Mouse (Mus musculus): ENCODE results near the gene Traf4. TPM values are rescaled to one million over a fixed set of nuclear protein-coding genes. Genes with fewer than 3 reads are reported as not detected.

Gene Traf4
- polyA plus RNA-seq, 1 experiment from 2014 or later: 126 TPM

DNA sequence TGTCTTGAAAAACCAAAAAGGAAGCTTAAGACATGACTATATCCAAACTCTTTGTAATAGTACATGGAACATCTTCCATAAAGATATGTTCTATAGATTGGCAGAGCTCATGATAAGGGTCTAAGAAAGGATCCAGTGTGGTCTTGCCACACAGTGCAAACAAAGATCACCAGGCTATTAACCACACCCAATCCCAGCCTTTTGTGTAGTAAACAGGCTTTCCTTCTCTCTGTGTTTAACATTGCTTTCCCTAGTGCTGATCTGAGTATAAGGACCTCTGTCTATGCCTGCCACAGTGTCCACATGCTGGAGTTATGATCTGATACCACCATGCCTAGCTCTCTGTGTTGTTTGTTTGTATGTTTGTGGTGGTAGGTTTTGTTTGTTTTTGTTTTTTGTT lies 41.6 kb downstream of the Traf4 start:
- no peaks in the 10 kb centered on the region for H3K27me3 ChIP-seq
- no peaks in the 10 kb centered on the region for H3K36me3 ChIP-seq
- H3K9me3 ChIP-seq: no peaks in the 10 kb centered on the region
- no peak for ATAC-seq (ENCODE audit: low FRiP score, low read depth)
- no peak overlapping the region for H3K4me2 ChIP-seq (replicated peaks)
- H3K27ac ChIP-seq (replicated peaks): no peak overlapping the region
- no peak overlapping the region for H3K4me3 ChIP-seq
- H3K4me1 ChIP-seq: peaks cover 15% of the 10 kb centered on the region; the same call in 1 of the 2 replicates
- no peak overlapping the region for H3K9ac ChIP-seq (replicated peaks)

DNA sequence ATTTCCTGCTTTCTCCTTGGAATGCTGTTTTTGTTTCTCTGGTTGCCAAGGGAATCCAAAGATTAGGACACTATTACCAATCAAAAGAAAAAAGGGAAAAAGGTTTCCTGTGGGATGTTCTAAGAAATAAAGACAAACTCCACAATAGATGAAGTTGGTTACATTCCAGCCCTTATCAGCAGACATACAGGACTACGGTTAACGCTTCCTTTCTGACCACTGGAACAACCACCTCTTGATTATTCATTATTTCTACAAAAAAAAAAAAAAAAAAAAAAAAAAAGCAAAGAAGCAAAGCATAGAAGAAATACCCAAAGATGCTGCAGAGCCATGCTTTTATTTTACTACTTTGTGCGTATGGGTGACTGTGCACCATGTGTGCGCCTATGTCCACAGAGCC lies 42.6 kb downstream of the Traf4 start:
- H3K4me3 ChIP-seq: no peak overlapping the region
- no peak overlapping the region for H3K4me2 ChIP-seq (replicated peaks)
- no peak overlapping the region for H3K9ac ChIP-seq (replicated peaks)
- no peaks in the 10 kb centered on the region for H3K36me3 ChIP-seq
- no peak overlapping the region for H3K27ac ChIP-seq (replicated peaks)
- H3K9me3 ChIP-seq: no peaks in the 10 kb centered on the region
- WGBS: 93% methylated on average over 4 of the region's 4 CpGs
- ATAC-seq (ENCODE audit: low FRiP score, low read depth): no peak
- peaks cover 17% of the 10 kb centered on the region; the same call in 1 of the 2 replicates for H3K4me1 ChIP-seq
- H3K27me3 ChIP-seq: no peaks in the 10 kb centered on the region

DNA sequence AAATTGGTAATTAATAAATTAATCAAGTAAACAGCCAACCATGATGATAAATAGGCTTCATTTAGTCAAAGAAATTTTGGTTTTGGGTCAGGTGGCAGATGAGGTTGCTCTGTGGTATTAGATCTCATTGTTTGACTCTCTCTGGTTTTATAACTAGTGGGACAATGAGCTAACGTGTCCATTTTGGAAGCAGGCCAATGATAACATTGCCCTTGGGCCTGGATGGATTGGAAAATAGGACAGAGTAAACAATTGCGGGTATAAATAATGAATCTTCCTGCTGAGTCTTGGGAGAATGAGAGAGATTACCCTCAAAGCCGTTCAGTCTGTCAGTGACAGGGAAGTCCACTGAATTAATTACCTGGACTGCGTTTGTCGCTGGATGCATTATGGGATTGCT lies 44.2 kb downstream of the Traf4 start:
- no peak overlapping the region for H3K9ac ChIP-seq (replicated peaks)
- H3K27ac ChIP-seq (replicated peaks): no peak overlapping the region
- no peaks in the 10 kb centered on the region for H3K9me3 ChIP-seq
- H3K4me2 ChIP-seq (replicated peaks): no peak overlapping the region
- no peak overlapping the region for H3K4me3 ChIP-seq
- WGBS: 55% methylated on average over 5 of the region's 5 CpGs
- H3K27me3 ChIP-seq: no peaks in the 10 kb centered on the region
- no peaks in the 10 kb centered on the region for H3K36me3 ChIP-seq
- ATAC-seq (ENCODE audit: low FRiP score, low read depth): no peak
- H3K4me1 ChIP-seq: peaks cover 25% of the 10 kb centered on the region

DNA sequence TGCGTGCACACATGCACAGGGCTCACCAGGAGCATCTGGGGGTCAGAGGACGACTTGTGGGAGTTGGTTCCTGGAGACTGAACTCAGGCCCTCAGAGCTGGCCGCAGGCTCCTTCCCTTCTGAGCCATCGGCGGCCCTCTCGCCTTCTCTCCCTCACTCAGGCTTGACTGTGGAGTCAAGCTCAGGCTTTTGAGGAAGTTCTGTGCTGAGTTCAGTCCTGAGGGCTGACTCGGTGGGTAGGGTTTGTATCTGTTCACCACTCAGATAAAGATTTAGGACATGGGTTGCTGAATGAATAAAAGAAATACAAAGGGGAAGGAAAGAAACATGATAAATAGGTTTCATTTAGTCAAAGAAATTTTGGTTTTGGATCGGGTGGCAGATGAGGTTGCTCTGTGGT lies 45.5 kb downstream of the Traf4 start:
- no peaks in the 10 kb centered on the region for H3K27me3 ChIP-seq
- H3K36me3 ChIP-seq: no peaks in the 10 kb centered on the region
- H3K9me3 ChIP-seq: no peaks in the 10 kb centered on the region
- no peak overlapping the region for H3K4me3 ChIP-seq
- H3K4me1 ChIP-seq: peaks cover 22% of the 10 kb centered on the region
- 84% methylated on average over 8 of the region's 8 CpGs for WGBS
- no peak overlapping the region for H3K4me2 ChIP-seq (replicated peaks)
- H3K9ac ChIP-seq (replicated peaks): no peak overlapping the region
- no peak overlapping the region for H3K27ac ChIP-seq (replicated peaks)
- no peak for ATAC-seq (ENCODE audit: low FRiP score, low read depth)

DNA sequence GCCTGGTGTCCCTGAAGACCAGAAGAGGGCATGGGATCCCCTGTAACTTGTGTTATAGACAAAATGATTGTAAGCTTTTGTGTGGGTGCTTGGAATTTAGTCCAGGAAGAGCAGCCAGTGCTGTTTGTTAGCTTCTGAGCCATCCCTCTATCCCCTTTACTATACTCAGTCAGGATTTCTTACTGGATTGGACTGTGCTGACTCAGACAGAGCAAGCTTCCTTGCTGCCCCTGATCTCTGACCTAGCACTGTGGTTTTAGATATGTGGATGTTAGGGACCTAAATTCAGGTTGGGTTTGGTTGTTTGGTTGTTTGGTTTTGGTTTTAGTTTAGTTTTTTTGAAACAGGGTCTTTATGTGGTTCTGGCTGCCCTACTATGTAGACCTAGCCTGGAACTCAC lies 46.9 kb downstream of the Traf4 start:
- H3K27ac ChIP-seq (replicated peaks): no peak overlapping the region
- H3K4me1 ChIP-seq: peaks cover 32% of the 10 kb centered on the region
- no peaks in the 10 kb centered on the region for H3K36me3 ChIP-seq
- H3K27me3 ChIP-seq: no peaks in the 10 kb centered on the region
- no peak overlapping the region for H3K9ac ChIP-seq (replicated peaks)
- no peak overlapping the region for H3K4me2 ChIP-seq (replicated peaks)
- no peak overlapping the region for H3K4me3 ChIP-seq
- no peaks in the 10 kb centered on the region for H3K9me3 ChIP-seq
- no peak for ATAC-seq (ENCODE audit: low FRiP score, low read depth)

DNA sequence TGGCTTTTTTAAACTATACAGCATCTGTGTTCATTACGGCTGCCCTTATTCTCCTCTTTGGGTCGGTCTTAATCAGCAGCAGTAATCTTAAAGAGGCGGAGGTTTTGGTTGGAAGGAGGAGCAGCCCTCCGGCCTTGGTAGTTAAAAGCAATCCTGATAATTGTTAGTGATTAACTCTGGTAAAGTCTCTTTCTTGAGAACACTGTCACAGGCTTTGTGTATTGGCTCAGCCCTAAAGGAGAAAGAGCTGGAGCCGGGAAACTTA lies 49.3 kb downstream of the Traf4 start:
- peak overlapping the region; percentile 86 for H3K27ac ChIP-seq (replicated peaks)
- H3K4me3 ChIP-seq: peak overlapping the region; percentile 65
- no peak for ATAC-seq (ENCODE audit: low FRiP score, low read depth)
- no peaks in the 10 kb centered on the region for H3K9me3 ChIP-seq
- H3K4me1 ChIP-seq: peaks cover 36% of the 10 kb centered on the region
- 8% methylated on average over 5 of the region's 5 CpGs for WGBS
- no peaks in the 10 kb centered on the region for H3K27me3 ChIP-seq
- peak overlapping the region; percentile 62 for H3K4me2 ChIP-seq (replicated peaks)
- H3K36me3 ChIP-seq: no peaks in the 10 kb centered on the region
- H3K9ac ChIP-seq (replicated peaks): peak overlapping the region; percentile 81

DNA sequence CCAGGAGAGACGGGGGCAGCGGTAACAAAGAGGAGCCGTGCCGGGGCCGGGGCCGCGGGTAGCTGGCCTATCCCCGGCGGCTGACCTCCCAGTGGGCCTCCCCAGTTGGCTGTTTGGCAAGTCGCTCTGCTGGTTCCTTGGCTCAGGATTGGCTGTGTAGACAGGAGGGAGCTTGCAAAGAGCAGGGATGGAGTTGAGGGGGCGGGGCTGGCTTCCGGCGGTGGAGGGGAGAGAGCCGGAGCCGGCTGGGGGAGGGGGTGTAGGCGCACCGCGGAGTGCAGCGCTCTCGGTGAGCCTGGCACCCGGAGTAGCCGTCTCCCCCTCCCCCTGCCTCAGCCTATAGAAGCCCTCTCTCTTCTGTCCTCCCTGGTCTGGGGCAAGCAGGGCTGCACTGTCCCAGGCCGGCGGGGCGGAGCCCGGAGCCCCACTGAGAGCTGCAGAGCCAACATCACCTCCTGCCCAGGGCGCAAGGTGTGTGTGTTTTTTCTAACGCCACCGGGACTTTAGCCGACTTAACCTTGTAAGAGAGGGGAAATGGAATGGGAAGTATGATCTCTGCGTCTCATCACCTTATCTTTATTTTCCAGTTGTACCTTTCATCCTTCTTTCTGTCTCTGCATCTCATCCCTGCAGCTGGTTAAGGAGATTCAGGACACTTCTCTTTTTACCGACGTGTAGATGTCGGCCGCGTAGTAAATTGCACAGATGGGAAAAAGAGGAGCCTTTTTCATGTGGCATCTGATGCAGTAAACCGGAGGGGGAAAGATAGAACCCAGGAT lies 49.8 kb downstream of the Traf4 start:
- peak overlapping the region; percentile 65 for H3K4me3 ChIP-seq
- H3K4me2 ChIP-seq (replicated peaks): peak overlapping the region; percentile 62
- peaks cover 35% of the 10 kb centered on the region for H3K4me1 ChIP-seq
- peak overlapping the region; percentile 86 for H3K27ac ChIP-seq (replicated peaks)
- no peaks in the 10 kb centered on the region for H3K36me3 ChIP-seq
- 1% methylated on average over 28 of the region's 37 CpGs for WGBS
- no peaks in the 10 kb centered on the region for H3K27me3 ChIP-seq
- peak; percentile 99 for ATAC-seq (ENCODE audit: low FRiP score, low read depth)
- H3K9me3 ChIP-seq: no peaks in the 10 kb centered on the region
- peak overlapping the region; percentile 81 for H3K9ac ChIP-seq (replicated peaks)

DNA sequence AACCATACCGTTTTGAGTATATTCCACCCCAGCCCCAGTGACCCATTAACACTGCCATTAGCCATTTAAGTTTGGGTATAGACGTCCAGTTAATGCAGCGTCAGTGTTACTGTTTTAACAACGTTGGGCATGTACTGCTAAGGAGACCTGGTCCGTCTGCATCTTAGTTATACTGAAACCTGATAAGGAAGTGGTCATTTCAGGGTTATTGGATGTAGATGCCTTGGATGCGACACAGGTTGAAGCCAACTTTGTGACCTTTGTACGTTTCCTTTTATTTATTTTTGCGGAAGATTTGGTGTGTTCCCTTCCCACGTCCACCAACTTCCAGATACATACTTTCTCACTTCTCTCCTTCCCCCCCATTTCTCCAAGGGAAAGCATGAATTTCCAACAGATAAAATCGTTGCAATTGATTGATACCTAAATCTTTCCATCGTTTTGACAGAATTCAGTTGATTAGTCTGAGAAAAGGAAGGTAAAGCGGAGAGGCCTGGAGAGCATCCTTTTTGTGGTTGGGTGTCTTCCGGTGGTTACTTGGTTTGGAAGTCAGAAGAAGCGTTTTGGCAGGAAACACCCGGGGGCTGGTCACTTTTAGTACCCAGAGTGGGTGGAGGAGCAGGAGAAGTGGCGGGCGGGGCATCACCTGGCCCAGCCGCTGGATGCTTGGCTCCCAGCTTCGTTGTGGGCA lies 50.6 kb downstream of the Traf4 start:
- WGBS: 12% methylated on average over 19 of the region's 19 CpGs
- Histone ChIP-seq H3K27ac (replicated peaks) (peak overlapping the region; percentile 86), H3K4me1 (peaks cover 30% of the 10 kb centered on the region), H3K9ac (replicated peaks) (peak overlapping the region; percentile 81), H3K27me3 (no peaks in the 10 kb centered on the region), H3K4me3 (peak overlapping the region; percentile 65), H3K36me3 (no peaks in the 10 kb centered on the region), H3K4me2 (replicated peaks) (peak overlapping the region; percentile 62), H3K9me3 (no peaks in the 10 kb centered on the region)
- no peak for ATAC-seq (ENCODE audit: low FRiP score, low read depth)

DNA sequence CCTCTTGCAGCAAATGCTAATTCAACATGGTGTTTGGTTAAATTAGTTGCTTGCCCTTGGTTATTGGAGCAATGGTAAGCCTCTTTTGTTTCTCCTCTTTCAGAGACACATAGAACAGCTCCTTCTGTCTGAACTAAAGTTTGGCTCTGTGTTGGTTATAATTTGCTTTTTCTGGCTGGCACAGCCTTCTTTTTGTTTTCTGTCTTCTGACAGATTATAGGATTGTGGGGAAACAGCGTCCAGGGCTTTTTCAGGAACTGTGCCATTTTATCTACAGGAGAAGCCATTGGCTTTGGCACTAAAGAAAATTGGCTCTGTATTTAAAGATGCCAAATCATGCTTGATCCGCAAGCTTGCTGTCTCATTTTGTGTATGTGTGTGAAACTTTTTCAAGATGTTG lies 51.8 kb downstream of the Traf4 start:
- Histone ChIP-seq H3K9ac (replicated peaks) (no peak overlapping the region), H3K4me3 (no peak overlapping the region), H3K36me3 (no peaks in the 10 kb centered on the region), H3K9me3 (no peaks in the 10 kb centered on the region), H3K4me1 (peaks cover 30% of the 10 kb centered on the region), H3K4me2 (replicated peaks) (no peak overlapping the region), H3K27me3 (no peaks in the 10 kb centered on the region), H3K27ac (replicated peaks) (no peak overlapping the region; the same call in 1 of the 2 replicates)
- 82% methylated on average over 2 of the region's 2 CpGs for WGBS
- no peak for ATAC-seq (ENCODE audit: low FRiP score, low read depth)

Small RNA genes lying within 50 kb of the gene (microRNA-seq; reads per million reads assigned to microRNA genes)
- 0.70 reads per million for gene Mir7653

Other genes with a start within 250 kb of the Traf4 start
- gene Sez6, start 234.8 kb downstream of the Traf4 start, polyA plus RNA-seq (2016; fragmentation: Nextera tagmentation; extraction: Ambion mirVana): 39.5 and 40.3 TPM in 2 replicates
- 30.8 and 31.0 TPM in 2 replicates for gene Phf12, start 182.8 kb downstream of the Traf4 start, polyA plus RNA-seq (2016; fragmentation: Nextera tagmentation; extraction: Ambion mirVana)
- gene Dhrs13, start 133.3 kb downstream of the Traf4 start, polyA plus RNA-seq (2016; fragmentation: Nextera tagmentation; extraction: Ambion mirVana): 21.9 and 23.1 TPM in 2 replicates
- gene Flot2, start 127.7 kb downstream of the Traf4 start, polyA plus RNA-seq (2016; fragmentation: Nextera tagmentation; extraction: Ambion mirVana): 64.8 and 67.0 TPM in 2 replicates
- 33.4 and 33.6 TPM in 2 replicates for gene Eral1, start 85.2 kb downstream of the Traf4 start, polyA plus RNA-seq (2016; fragmentation: Nextera tagmentation; extraction: Ambion mirVana)
- 24.9 and 27.4 TPM in 2 replicates for gene Fam222b, start 70.9 kb downstream of the Traf4 start, polyA plus RNA-seq (2016; fragmentation: Nextera tagmentation; extraction: Ambion mirVana)
- 8.2 and 9.4 TPM in 2 replicates for gene Nek8, start 11.1 kb upstream of the Traf4 start, polyA plus RNA-seq (2016; fragmentation: Nextera tagmentation; extraction: Ambion mirVana)
- gene Tlcd1, start 11.1 kb upstream of the Traf4 start, polyA plus RNA-seq (2016; fragmentation: Nextera tagmentation; extraction: Ambion mirVana): 6.0 and 8.0 TPM in 2 replicates
- 905 and 958 TPM in 2 replicates for gene Rpl23a, start 18.0 kb upstream of the Traf4 start, polyA plus RNA-seq (2016; fragmentation: Nextera tagmentation; extraction: Ambion mirVana)
- 54.9 and 68.1 TPM in 2 replicates for gene Rab34, start 22.8 kb upstream of the Traf4 start, polyA plus RNA-seq (2016; fragmentation: Nextera tagmentation; extraction: Ambion mirVana)
- 1.4 and 2.3 TPM in 2 replicates for gene Proca1, start 27.8 kb upstream of the Traf4 start, polyA plus RNA-seq (2016; fragmentation: Nextera tagmentation; extraction: Ambion mirVana)
- 49.1 and 53.8 TPM in 2 replicates for gene Sdf2, start 80.2 kb upstream of the Traf4 start, polyA plus RNA-seq (2016; fragmentation: Nextera tagmentation; extraction: Ambion mirVana)
- 37.5 and 42.2 TPM in 2 replicates for gene Supt6, start 80.4 kb upstream of the Traf4 start, polyA plus RNA-seq (2016; fragmentation: Nextera tagmentation; extraction: Ambion mirVana)
- 79.0 and 80.0 TPM in 2 replicates for gene 2610507B11Rik, start 96.2 kb upstream of the Traf4 start, polyA plus RNA-seq (2016; fragmentation: Nextera tagmentation; extraction: Ambion mirVana)
- gene BC030499, start 125.3 kb upstream of the Traf4 start, polyA plus RNA-seq (2016; fragmentation: Nextera tagmentation; extraction: Ambion mirVana): 0.24 and 0.29 TPM in 2 replicates
- gene Spag5, start 135.9 kb upstream of the Traf4 start, polyA plus RNA-seq (2016; fragmentation: Nextera tagmentation; extraction: Ambion mirVana): 47.6 and 51.8 TPM in 2 replicates
- 1.8 and 4.6 TPM in 2 replicates for gene Aldoc, start 157.4 kb upstream of the Traf4 start, polyA plus RNA-seq (2016; fragmentation: Nextera tagmentation; extraction: Ambion mirVana)
- gene Pigs, start 162.8 kb upstream of the Traf4 start, polyA plus RNA-seq (2016; fragmentation: Nextera tagmentation; extraction: Ambion mirVana): 59.9 and 67.2 TPM in 2 replicates
- gene Unc119, start 177.9 kb upstream of the Traf4 start, polyA plus RNA-seq (2016; fragmentation: Nextera tagmentation; extraction: Ambion mirVana): 80.0 and 80.6 TPM in 2 replicates
- not detected in 2 replicates for gene Foxn1, start 221.0 kb upstream of the Traf4 start, polyA plus RNA-seq (2016; fragmentation: Nextera tagmentation; extraction: Ambion mirVana)